Mouse (Mus musculus): ENCODE data around the gene Cox19. TPM values are rescaled to one million over a fixed set of nuclear protein-coding genes. Genes with fewer than 3 reads are reported as not detected.

Gene Cox19
- polyA plus RNA-seq, 1 experiment from 2014 or later: 116 TPM

DNA sequence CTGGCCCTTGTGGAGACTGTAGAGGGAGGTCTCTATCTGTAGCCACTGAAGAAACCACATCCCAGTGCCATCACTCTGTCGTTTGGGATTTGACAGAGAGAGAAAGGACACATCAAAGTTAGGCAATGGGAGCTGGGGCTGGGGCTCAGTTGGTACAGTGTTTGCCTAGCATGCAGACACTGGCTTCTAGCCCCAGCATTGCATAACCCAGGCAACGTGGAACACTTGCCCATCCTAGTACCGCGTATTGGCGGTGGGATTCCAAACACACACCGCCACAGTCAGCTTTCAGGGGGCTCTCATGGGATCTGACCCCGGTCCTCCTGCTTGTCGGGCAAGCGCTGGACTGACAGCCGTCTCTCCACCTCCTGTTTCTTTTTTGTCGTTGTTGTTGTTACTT lies 15.3 kb upstream of the Cox19 start:
- DNase-seq (ENCODE audit: low spot score) (no peak), ATAC-seq (replicated peaks; ENCODE audit: low FRiP score, low read depth) (no peak)
- no peak overlapping the region for H3K4me3 ChIP-seq (replicated peaks; ENCODE audit: low read depth, low read length)
- 83% methylated on average over 11 of the region's 11 CpGs for WGBS
- no peak overlapping the region for H3K27ac ChIP-seq
- no peak overlapping the region for H3K9ac ChIP-seq (ENCODE audit: low read depth, low read length)
- H3K27me3 ChIP-seq (ENCODE audit: insufficient read depth, low read length): no peaks in the 10 kb centered on the region
- H3K4me2 ChIP-seq (ENCODE audit: low read length): no peak overlapping the region
- no peaks in the 10 kb centered on the region for H3K9me3 ChIP-seq (replicated peaks; ENCODE audit: low read length)
- TF ChIP-seq CTCF (IDR thresholded peaks at IDR 0.05; ENCODE audit: low read depth): no peak
- H3K4me1 ChIP-seq (replicated peaks; ENCODE audit: insufficient read depth, low read length): peaks cover 20% of the 10 kb centered on the region
- H3K36me3 ChIP-seq (ENCODE audit: insufficient read depth, low read length): no peaks in the 10 kb centered on the region

DNA sequence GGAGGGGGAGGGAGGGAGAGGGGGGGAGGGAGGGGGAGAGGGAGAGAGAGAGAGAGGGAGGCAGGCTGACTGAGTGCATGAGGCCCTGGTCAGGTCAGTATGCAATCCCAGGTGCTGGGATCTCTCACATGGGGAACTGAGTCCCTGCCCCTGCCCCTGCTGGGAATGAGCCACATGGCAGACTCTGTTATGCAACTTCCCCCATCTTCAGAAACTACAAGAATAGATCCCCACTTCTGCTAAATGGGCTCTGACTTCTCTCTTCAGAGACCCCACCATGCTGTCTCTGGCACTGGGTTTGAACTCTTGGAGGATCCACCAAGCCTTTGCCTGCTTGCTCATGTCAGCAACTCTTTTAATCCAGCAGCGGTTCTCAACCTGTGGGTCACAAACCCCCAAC lies 14.6 kb upstream of the Cox19 start:
- 71% methylated on average over 1 of the region's 1 CpGs for WGBS
- DNase-seq (ENCODE audit: low spot score) (no peak), ATAC-seq (replicated peaks; ENCODE audit: low FRiP score, low read depth) (no peak)
- H3K4me1 ChIP-seq (replicated peaks; ENCODE audit: insufficient read depth, low read length): peaks cover 13% of the 10 kb centered on the region
- no peak overlapping the region for H3K27ac ChIP-seq
- no peak overlapping the region for H3K4me2 ChIP-seq (ENCODE audit: low read length)
- no peaks in the 10 kb centered on the region for H3K27me3 ChIP-seq (ENCODE audit: insufficient read depth, low read length)
- H3K9me3 ChIP-seq (replicated peaks; ENCODE audit: low read length): no peaks in the 10 kb centered on the region
- H3K36me3 ChIP-seq (ENCODE audit: insufficient read depth, low read length): no peaks in the 10 kb centered on the region
- no peak overlapping the region for H3K9ac ChIP-seq (ENCODE audit: low read depth, low read length)
- TF ChIP-seq CTCF (IDR thresholded peaks at IDR 0.05; ENCODE audit: low read depth): no peak
- H3K4me3 ChIP-seq (replicated peaks; ENCODE audit: low read depth, low read length): no peak overlapping the region

DNA sequence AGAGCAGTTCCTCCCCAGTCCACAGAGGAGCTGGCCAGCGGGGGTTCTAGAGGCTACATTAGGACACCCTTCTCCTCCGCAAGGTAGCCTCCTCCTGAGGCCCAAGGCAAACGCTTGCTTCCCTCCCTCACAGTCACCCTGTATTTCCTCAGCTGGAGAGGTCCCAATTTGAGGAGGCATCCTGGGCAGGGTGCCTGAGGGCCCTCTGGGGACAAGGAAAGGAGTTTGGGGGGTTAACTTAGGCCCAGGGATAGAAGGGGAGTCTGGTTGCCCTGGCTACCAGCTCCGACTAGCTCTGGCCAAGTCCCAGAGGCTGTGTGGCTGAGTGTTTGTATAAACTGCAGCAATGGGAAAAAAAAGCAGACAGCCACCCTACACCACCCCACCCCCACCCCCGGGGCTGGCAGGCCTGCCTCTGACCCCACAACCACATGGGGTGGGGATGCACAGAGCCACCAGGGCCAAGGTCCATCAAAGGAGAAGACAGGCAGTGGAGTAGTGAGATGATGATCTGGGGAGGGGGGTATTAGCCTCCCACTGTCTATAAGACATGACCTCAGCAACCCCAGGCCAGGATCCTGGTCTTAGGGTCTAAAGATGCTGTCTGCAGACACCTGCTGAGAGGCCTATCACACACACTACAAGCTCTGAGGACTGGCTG lies 13.8 kb upstream of the Cox19 start:
- Histone ChIP-seq H3K9ac (ENCODE audit: low read depth, low read length) (no peak overlapping the region), H3K4me1 (replicated peaks; ENCODE audit: insufficient read depth, low read length) (peaks cover 7% of the 10 kb centered on the region), H3K36me3 (ENCODE audit: insufficient read depth, low read length) (no peaks in the 10 kb centered on the region), H3K9me3 (replicated peaks; ENCODE audit: low read length) (no peaks in the 10 kb centered on the region), H3K27me3 (ENCODE audit: insufficient read depth, low read length) (no peaks in the 10 kb centered on the region), H3K27ac (peak overlapping the region; percentile 21; the same call in 1 of the 2 replicates), H3K4me3 (replicated peaks; ENCODE audit: low read depth, low read length) (no peak overlapping the region), H3K4me2 (ENCODE audit: low read length) (no peak overlapping the region)
- 26% methylated on average over 5 of the region's 5 CpGs for WGBS
- TF ChIP-seq CTCF (IDR thresholded peaks at IDR 0.05; ENCODE audit: low read depth): no peak
- ATAC-seq (replicated peaks; ENCODE audit: low FRiP score, low read depth) (no peak), DNase-seq (ENCODE audit: low spot score) (no peak)

DNA sequence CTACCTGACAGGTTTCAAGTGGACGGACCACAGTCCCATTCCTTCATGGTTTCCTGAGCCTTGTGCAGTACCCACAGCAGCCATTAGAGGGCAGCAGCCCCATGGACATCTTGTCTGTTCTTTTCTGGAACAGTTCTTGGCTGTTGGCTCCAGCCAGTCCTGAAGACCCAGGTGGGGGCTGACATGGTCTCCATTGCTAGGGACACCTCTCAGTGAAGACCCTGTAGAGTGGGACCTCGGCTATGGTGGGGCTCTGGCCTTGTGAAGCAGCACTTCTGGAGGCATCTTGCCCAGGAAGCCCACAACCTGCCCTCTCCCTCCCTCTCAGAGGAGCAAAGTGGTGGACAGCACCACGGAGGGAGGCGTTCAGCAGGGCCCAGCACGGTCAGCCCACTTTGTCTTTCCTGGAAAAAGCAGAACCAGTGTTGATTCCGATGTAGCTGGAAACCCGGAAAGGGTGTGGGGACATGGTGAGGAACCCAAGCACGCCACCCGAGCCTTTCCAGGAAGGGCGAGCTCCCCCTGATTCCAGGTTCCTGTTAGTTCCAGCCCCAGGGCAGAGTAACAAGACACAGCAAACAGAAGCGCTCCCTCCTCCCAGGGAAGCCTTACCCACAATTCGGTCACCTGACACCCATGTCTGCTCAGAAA lies 13.2 kb upstream of the Cox19 start:
- TF ChIP-seq CTCF (IDR thresholded peaks at IDR 0.05; ENCODE audit: low read depth): peak; percentile 99
- peaks cover 7% of the 10 kb centered on the region for H3K4me1 ChIP-seq (replicated peaks; ENCODE audit: insufficient read depth, low read length)
- no peak overlapping the region for H3K9ac ChIP-seq (ENCODE audit: low read depth, low read length)
- H3K4me3 ChIP-seq (replicated peaks; ENCODE audit: low read depth, low read length): no peak overlapping the region
- DNase-seq (ENCODE audit: low spot score) (peak; percentile 80), ATAC-seq (replicated peaks; ENCODE audit: low FRiP score, low read depth) (peak; percentile 58)
- no peaks in the 10 kb centered on the region for H3K9me3 ChIP-seq (replicated peaks; ENCODE audit: low read length)
- no peak overlapping the region for H3K4me2 ChIP-seq (ENCODE audit: low read length)
- no peaks in the 10 kb centered on the region for H3K27me3 ChIP-seq (ENCODE audit: insufficient read depth, low read length)
- peak overlapping the region; percentile 21; the same call in 1 of the 2 replicates for H3K27ac ChIP-seq
- no peaks in the 10 kb centered on the region for H3K36me3 ChIP-seq (ENCODE audit: insufficient read depth, low read length)
- 14% methylated on average over 10 of the region's 12 CpGs for WGBS

DNA sequence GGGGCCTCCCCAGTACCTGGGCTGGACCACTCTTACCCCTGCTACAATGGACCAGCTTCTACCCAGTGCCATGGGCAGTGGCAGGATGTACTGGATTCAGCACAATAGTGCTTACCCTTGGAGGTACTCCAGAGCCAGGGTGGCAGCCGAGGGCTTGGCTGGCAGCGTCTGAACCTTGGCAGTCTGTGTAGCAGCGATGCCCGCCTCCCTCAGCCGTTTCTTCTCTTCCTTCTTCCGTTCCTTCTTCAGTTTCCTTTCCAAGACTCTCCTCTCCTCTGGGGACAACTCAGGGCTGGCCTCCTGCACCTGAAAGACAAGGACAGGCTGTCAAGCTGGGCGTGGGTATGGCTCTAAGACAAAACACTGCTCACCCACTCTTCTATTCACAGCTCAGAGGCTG lies 12.6 kb upstream of the Cox19 start:
- Histone ChIP-seq H3K36me3 (ENCODE audit: insufficient read depth, low read length) (no peaks in the 10 kb centered on the region), H3K4me3 (replicated peaks; ENCODE audit: low read depth, low read length) (no peak overlapping the region), H3K27ac (no peak overlapping the region), H3K9me3 (replicated peaks; ENCODE audit: low read length) (no peaks in the 10 kb centered on the region), H3K4me1 (replicated peaks; ENCODE audit: insufficient read depth, low read length) (peaks cover 7% of the 10 kb centered on the region), H3K27me3 (ENCODE audit: insufficient read depth, low read length) (no peaks in the 10 kb centered on the region), H3K9ac (ENCODE audit: low read depth, low read length) (no peak overlapping the region), H3K4me2 (ENCODE audit: low read length) (no peak overlapping the region)
- TF ChIP-seq CTCF (IDR thresholded peaks at IDR 0.05; ENCODE audit: low read depth): no peak
- 60% methylated on average over 7 of the region's 7 CpGs for WGBS
- no peak for ATAC-seq (replicated peaks; ENCODE audit: low FRiP score, low read depth)
- no peak for DNase-seq (ENCODE audit: low spot score)

DNA sequence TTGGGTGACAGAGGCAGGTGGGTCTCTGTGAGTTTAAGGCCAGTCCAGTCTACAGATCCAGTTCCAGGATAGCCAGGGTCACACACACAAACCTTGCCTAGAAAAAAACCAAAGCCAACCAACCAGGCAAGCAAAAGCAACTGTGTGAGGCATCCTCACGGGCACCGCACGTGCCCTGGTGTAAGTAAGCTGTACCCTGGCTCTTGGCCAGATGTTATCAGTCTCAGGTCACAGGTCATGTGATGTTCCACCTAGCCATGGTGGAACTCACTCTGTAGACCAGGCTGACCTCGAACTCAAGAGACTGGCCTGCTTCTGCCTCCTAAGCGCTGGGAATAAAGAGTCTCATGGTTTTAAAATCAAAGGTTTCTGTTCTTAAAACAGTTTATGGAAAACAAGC lies 8.0 kb upstream of the Cox19 start:
- TF ChIP-seq CTCF (IDR thresholded peaks at IDR 0.05; ENCODE audit: low read depth): no peak
- ATAC-seq (replicated peaks; ENCODE audit: low FRiP score, low read depth) (no peak), DNase-seq (ENCODE audit: low spot score) (no peak)
- 88% methylated on average over 5 of the region's 5 CpGs for WGBS
- Histone ChIP-seq H3K27me3 (ENCODE audit: insufficient read depth, low read length) (no peaks in the 10 kb centered on the region), H3K4me1 (replicated peaks; ENCODE audit: insufficient read depth, low read length) (no peaks in the 10 kb centered on the region), H3K27ac (no peak overlapping the region), H3K36me3 (ENCODE audit: insufficient read depth, low read length) (no peaks in the 10 kb centered on the region), H3K9me3 (replicated peaks; ENCODE audit: low read length) (no peaks in the 10 kb centered on the region), H3K4me3 (replicated peaks; ENCODE audit: low read depth, low read length) (no peak overlapping the region), H3K4me2 (ENCODE audit: low read length) (no peak overlapping the region), H3K9ac (ENCODE audit: low read depth, low read length) (no peak overlapping the region)

Data from kidney, postnatal 0 days (tissue).